Mouse (Mus musculus) MEL (cell line): ENCODE results near the gene Pten. TPM values are rescaled to one million over a fixed set of nuclear protein-coding genes. Genes with fewer than 3 reads are reported as not detected.

ENCODE experiments used
- DNase-seq: peaks from one replicate; pipeline ENCODE4 v3.0.0; 2011; ENCODE audit warnings: low read depth, low spot score
- H3K27ac ChIP-seq: 2 replicates; pipeline ENCODE4 v1.5.1; 2012; ENCODE audit warnings: low read depth, mild to moderate bottlenecking, control low read depth, low read length, moderate library complexity; ENCODE audit not compliant: control insufficient read depth
- H3K27me3 ChIP-seq, 2 experiments: fragments of 150-350 bp in 1 of 2; sonication (generic) in 1 of 2; 2 replicates each; pipeline ENCODE4 v1.6.1; 2012; ENCODE audit warnings: low read length in 2 of 2, mild to moderate bottlenecking in 2 of 2, improper control_type of control experiment in 1 of 2, moderate library complexity in 1 of 2; ENCODE audit not compliant: insufficient read depth in 2 of 2, control insufficient read depth in 1 of 2
- H3K36me3 ChIP-seq, 2 experiments: 2 replicates each; pipeline ENCODE4 v1.6.1; 2012 to 2014; ENCODE audit warnings: low read length in 2 of 2, improper control_type of control experiment in 1 of 2, inconsistent platforms in 1 of 2, mild to moderate bottlenecking in 1 of 2; ENCODE audit not compliant: insufficient read depth in 2 of 2, control insufficient read depth in 1 of 2
- H3K4me1 ChIP-seq, 2 experiments: fragments of 150-350 bp in 1 of 2; sonication (generic) in 1 of 2; 2 replicates each; pipeline ENCODE4 v1.6.1; 2012; ENCODE audit warnings: low read length in 2 of 2, improper control_type of control experiment in 1 of 2, mild to moderate bottlenecking in 1 of 2; ENCODE audit not compliant: insufficient read depth in 2 of 2, control insufficient read depth in 1 of 2
- H3K4me3 ChIP-seq, 2 experiments: fragments of 150-350 bp in 1 of 2; sonication (generic) in 1 of 2; 2 replicates each; pipeline ENCODE4 v1.5.1; 2012; ENCODE audit warnings: low read depth in 2 of 2, low read length in 2 of 2, mild to moderate bottlenecking in 2 of 2, moderate library complexity in 2 of 2, control low read depth in 1 of 2, improper control_type of control experiment in 1 of 2; ENCODE audit not compliant: control insufficient read depth in 1 of 2, insufficient read depth in 1 of 2
- H3K79me2 ChIP-seq: 2 replicates; pipeline ENCODE4 v1.6.1; 2012; ENCODE audit warnings: mild to moderate bottlenecking, low read length, moderate library complexity; ENCODE audit not compliant: control insufficient read depth, poor library complexity, insufficient read depth
- H3K9ac ChIP-seq: 2 replicates; pipeline ENCODE4 v1.6.1; 2012; ENCODE audit warnings: low read depth, mild to moderate bottlenecking, control low read depth, low read length, moderate library complexity; ENCODE audit not compliant: control insufficient read depth, poor library complexity, severe bottlenecking
- H3K9me3 ChIP-seq: fragments of 150-350 bp; sonication (generic); replicated peaks from 2 replicates; pipeline ENCODE4 v1.6.1; 2012; ENCODE audit warnings: mild to moderate bottlenecking, low read length, improper control_type of control experiment, moderate library complexity; ENCODE audit not compliant: insufficient read depth
- EP300 ChIP-seq, 2 experiments: IDR thresholded peaks; 2 replicates each; pipeline ENCODE4 v1.6.1; 2011; ENCODE audit warnings: improper control_type of control experiment in 2 of 2, low read length in 2 of 2, low read depth in 1 of 2, mild to moderate bottlenecking in 1 of 2
- ETS1 ChIP-seq: IDR thresholded peaks from 2 replicates; pipeline ENCODE4 v1.6.1; 2012; ENCODE audit warnings: low read depth, mild to moderate bottlenecking, inconsistent platforms, low read length, improper control_type of control experiment, moderate library complexity
- GATA1 ChIP-seq: IDR thresholded peaks from 2 replicates; pipeline ENCODE4 v1.6.1; 2011; ENCODE audit warnings: low read depth, low read length, improper control_type of control experiment
- JUND ChIP-seq: IDR thresholded peaks from 2 replicates; pipeline ENCODE4 v1.6.1; 2011; ENCODE audit warnings: low read depth, mild to moderate bottlenecking, improper control_type of control experiment, low read length
- MAZ ChIP-seq: IDR thresholded peaks from 2 replicates; pipeline ENCODE4 v1.6.1; 2012; ENCODE audit warnings: low read depth, mild to moderate bottlenecking, inconsistent platforms, low read length, improper control_type of control experiment
- POLR2A ChIP-seq, 2 experiments: IDR thresholded peaks; 2 replicates each; pipeline ENCODE4 v1.6.1; 2011 to 2012; ENCODE audit warnings: low read length in 2 of 2, mild to moderate bottlenecking in 2 of 2, control low read depth in 1 of 2, improper control_type of control experiment in 1 of 2, low read depth in 1 of 2, moderate library complexity in 1 of 2; ENCODE audit not compliant: control insufficient read depth in 1 of 2, insufficient read depth in 1 of 2, poor library complexity in 1 of 2
- RAD21 ChIP-seq: IDR thresholded peaks from 2 replicates; pipeline ENCODE4 v1.6.1; 2011; ENCODE audit warnings: mild to moderate bottlenecking, low read depth, low read length, improper control_type of control experiment
- RCOR1 ChIP-seq: IDR thresholded peaks from 2 replicates; pipeline ENCODE4 v1.6.1; 2012; ENCODE audit warnings: low read depth, mild to moderate bottlenecking, inconsistent platforms, low read length, improper control_type of control experiment
- SMC3 ChIP-seq: IDR thresholded peaks from 2 replicates; pipeline ENCODE4 v1.6.1; 2011; ENCODE audit warnings: low read depth, low read length, improper control_type of control experiment
- TBP ChIP-seq: IDR thresholded peaks from 2 replicates; pipeline ENCODE4 v1.8.0; 2011; ENCODE audit warnings: low read depth, low read length, improper control_type of control experiment
- TCF12 ChIP-seq: IDR thresholded peaks from 2 replicates; pipeline ENCODE4 v1.6.1; 2014; ENCODE audit warnings: low read depth, mild to moderate bottlenecking, inconsistent platforms, low read length, improper control_type of control experiment, moderate library complexity
- UBTF ChIP-seq: IDR thresholded peaks from 2 replicates; pipeline ENCODE4 v1.6.1; 2012; ENCODE audit warnings: low read depth, mild to moderate bottlenecking, inconsistent platforms, low read length, improper control_type of control experiment, moderate library complexity, borderline replicate concordance; ENCODE audit not compliant: insufficient read depth
- ZMIZ1 ChIP-seq: IDR thresholded peaks from 2 replicates; pipeline ENCODE4 v1.6.1; 2012; ENCODE audit warnings: low read depth, mild to moderate bottlenecking, inconsistent platforms, low read length, improper control_type of control experiment, moderate library complexity
- ZNF384 ChIP-seq: IDR thresholded peaks from 2 replicates; pipeline ENCODE4 v1.6.1; 2012; ENCODE audit warnings: low read depth, mild to moderate bottlenecking, inconsistent platforms, low read length, improper control_type of control experiment
- polyA plus RNA-seq, 2 experiments: library from polyadenylated mRNA; stranded (reverse) in 1 of 2; unstranded in 1 of 2; fragments of >175 nt in 1 of 2; fragments of >200 nt in 1 of 2; gene quantifications; 2 replicates each; pipeline versions ENCODE4 v1.2.1 to v1.2.4; 2012; ENCODE audit warnings: low replicate concordance in 2 of 2, low read depth in 1 of 2; ENCODE audit not compliant: insufficient read length in 2 of 2, insufficient read depth in 1 of 2, missing spikeins in 1 of 2
- total RNA-seq: library from RNA; depleted of rRNA; stranded (reverse); fragments of 300-350 nt; gene quantifications from 2 replicates; pipeline ENCODE4 v1.2.3, GENCODE M21; 2012

Pten gene
- total and polyA plus RNA-seq, 3 experiments: 22.7 to 104 (median 35.8) TPM

DNA sequence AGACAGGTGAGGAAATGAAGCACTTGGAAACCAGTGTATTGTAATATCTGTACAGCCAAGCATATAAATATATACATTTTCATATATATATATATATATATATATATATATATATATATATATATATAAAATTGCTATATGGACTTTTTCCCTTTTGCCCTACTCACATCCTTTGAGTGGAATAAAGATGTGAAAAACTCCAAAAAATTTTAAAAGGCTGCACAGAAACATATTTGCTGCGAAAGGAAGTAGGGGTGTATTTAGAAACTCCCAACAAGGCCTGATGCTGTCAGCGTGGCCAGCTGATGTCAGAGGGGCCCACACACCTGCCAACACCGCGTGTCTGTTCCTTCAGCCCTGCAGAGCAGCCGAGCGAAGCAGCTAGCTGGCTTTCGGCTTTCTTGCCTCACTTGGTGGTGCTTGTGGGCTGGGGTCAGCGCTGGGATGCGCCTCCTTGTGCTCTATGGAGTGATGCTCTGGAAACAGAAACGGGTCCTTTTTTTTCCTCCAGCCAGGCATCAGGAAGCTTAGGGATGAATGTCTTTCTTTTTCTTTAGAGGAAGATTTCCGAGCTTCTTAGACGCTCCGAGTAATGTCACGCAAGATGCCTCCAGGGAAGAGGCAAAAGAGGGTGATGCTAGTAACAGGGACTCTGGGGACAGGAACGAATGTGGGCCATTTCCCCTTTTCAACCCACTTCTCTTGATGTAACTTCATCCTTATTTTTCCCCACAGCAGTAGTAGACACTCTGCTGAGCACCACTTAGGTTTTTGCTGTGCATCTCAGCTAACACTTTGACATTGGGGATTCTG lies 2.9 kb upstream of the Pten start:
- H3K4me1 ChIP-seq: peaks cover 0 to 2% of the 10 kb centered on the region in 2 experiments; a peak in 1 of 4 replicates
- TF ChIP-seq SMC3: no peak
- TF ChIP-seq MAZ: no peak
- TF ChIP-seq GATA1: peak; percentile 37; the same call in 1 of the 2 replicates
- TF ChIP-seq TBP: no peak
- no peak for TF ChIP-seq RAD21
- DNase-seq: peak; percentile 24
- no peak overlapping the region for H3K9ac ChIP-seq
- H3K27me3 ChIP-seq: no peaks in the 10 kb centered on the region
- no peaks in the 10 kb centered on the region for H3K9me3 ChIP-seq
- H3K36me3 ChIP-seq: no peaks in the 10 kb centered on the region
- peaks cover 22% of the 10 kb centered on the region for H3K79me2 ChIP-seq
- H3K27ac ChIP-seq: no peak overlapping the region
- H3K4me3 ChIP-seq: no peak overlapping the region

GRCm38 (mm10) chr19:32755104-32755791 lies 2.0 kb upstream of the Pten start:
- H3K4me1 ChIP-seq: peaks cover 0 to 2% of the 10 kb centered on the region in 2 experiments; a peak in 1 of 4 replicates
- no peak overlapping the region for H3K27ac ChIP-seq
- H3K9me3 ChIP-seq: no peaks in the 10 kb centered on the region
- no peaks in the 10 kb centered on the region for H3K27me3 ChIP-seq
- peak overlapping the region; percentile 88 for H3K9ac ChIP-seq
- peaks cover 27% of the 10 kb centered on the region for H3K79me2 ChIP-seq
- DNase-seq: no peak
- H3K4me3 ChIP-seq: peak overlapping the region; percentile 84 to 95
- TF ChIP-seq UBTF: no peak
- no peak for TF ChIP-seq ZMIZ1
- no peak for TF ChIP-seq POLR2A (IDR thresholded peaks at IDR 0.05; ENCODE audit: control insufficient read depth in 1 of 2, insufficient read depth in 1 of 2, low read depth in 1 of 2, low read length in 2 of 2, poor library complexity in 1 of 2)
- TF ChIP-seq TCF12: 0 out of 2 replicates have a peak, but pooled peaks have one; percentile 17
- peak; percentile 75 for TF ChIP-seq ZNF384
- no peak for TF ChIP-seq JUND
- no peak for TF ChIP-seq MAZ
- peak; percentile 64 for TF ChIP-seq ETS1
- TF ChIP-seq RCOR1: 0 out of 2 replicates have a peak, but pooled peaks have one; percentile 80
- TF ChIP-seq EP300 (IDR thresholded peaks at IDR 0.05; ENCODE audit: low read depth in 1 of 2, low read length in 2 of 2): peak in 1 of 2 experiments; percentile 49; a peak in 1 of 4 replicates
- H3K36me3 ChIP-seq: peaks cover 0 to 6% of the 10 kb centered on the region in 2 experiments; a peak in 2 of 4 replicates
